Mouse (Mus musculus): ENCODE data around the gene Ift22. TPM values are rescaled to one million over a fixed set of nuclear protein-coding genes. Genes with fewer than 3 reads are reported as not detected.

Gene Ift22
- polyA plus RNA-seq, 1 experiment: 9.4 TPM

GRCm38 (mm10) chr5:136882788-136883439 lies 25.0 kb upstream of the Ift22 start, which contains the start of gene Col26a1:
Col26a1 (minus strand) TSS chr5:136883209.
- Histone ChIP-seq H3K4me1 (replicated peaks; ENCODE audit: control insufficient read depth, insufficient read depth, low read length) (no peaks in the 10 kb centered on the region), H3K27me3 (ENCODE audit: control insufficient read depth, insufficient read depth, low read length) (peaks cover 9% of the 10 kb centered on the region; the same call in 1 of the 2 replicates), H3K4me3 (ENCODE audit: control insufficient read depth, insufficient read depth, low read length) (no peak within 1 kb of the TSS), H3K36me3 (ENCODE audit: control insufficient read depth, insufficient read depth, low read length) (no peaks in the 10 kb centered on the region), H3K27ac (ENCODE audit: control insufficient read depth, insufficient read depth, low read length) (no peak within 1 kb of the TSS)
- TF ChIP-seq CTCF (IDR thresholded peaks at IDR 0.05; ENCODE audit: borderline replicate concordance, control insufficient read depth, extremely low read depth, insufficient read depth, low read length, poor library complexity): no peak
- TF ChIP-seq POLR2A (IDR thresholded peaks at IDR 0.05; ENCODE audit: control insufficient read depth, extremely low read depth, insufficient read depth, low read length, poor library complexity): no peak
- WGBS: 6% methylated on average over 44 of the region's 44 CpGs
- no peak for DNase-seq

DNA sequence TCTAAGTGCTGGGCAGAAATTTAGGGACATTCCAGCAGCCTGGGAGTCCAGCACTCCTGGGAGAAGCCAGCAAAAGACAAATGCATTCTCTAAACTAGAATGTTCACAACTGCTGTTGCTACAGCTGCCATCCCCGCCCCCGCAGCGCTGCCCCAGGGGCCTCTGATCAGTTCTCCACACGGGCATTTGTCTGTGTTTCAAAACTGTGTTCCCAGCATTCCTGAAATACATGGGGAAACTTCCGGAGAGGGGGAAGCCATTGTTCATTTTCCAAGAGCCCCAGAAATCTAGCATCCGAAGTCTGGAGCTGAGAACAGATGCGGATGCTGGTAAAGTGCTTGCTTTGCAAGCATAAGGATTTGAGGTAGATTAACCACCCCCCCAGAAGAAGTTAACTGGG lies 21.0 kb upstream of the Ift22 start:
- Histone ChIP-seq H3K4me3 (ENCODE audit: control insufficient read depth, insufficient read depth, low read length) (no peak overlapping the region), H3K36me3 (ENCODE audit: control insufficient read depth, insufficient read depth, low read length) (no peaks in the 10 kb centered on the region), H3K27ac (ENCODE audit: control insufficient read depth, insufficient read depth, low read length) (no peak overlapping the region), H3K4me1 (replicated peaks; ENCODE audit: control insufficient read depth, insufficient read depth, low read length) (no peaks in the 10 kb centered on the region), H3K27me3 (ENCODE audit: control insufficient read depth, insufficient read depth, low read length) (peaks cover 9% of the 10 kb centered on the region; the same call in 1 of the 2 replicates)
- WGBS: 72% methylated on average over 7 of the region's 7 CpGs
- DNase-seq: no peak
- TF ChIP-seq CTCF (IDR thresholded peaks at IDR 0.05; ENCODE audit: borderline replicate concordance, control insufficient read depth, extremely low read depth, insufficient read depth, low read length, poor library complexity): no peak
- no peak for TF ChIP-seq POLR2A (IDR thresholded peaks at IDR 0.05; ENCODE audit: control insufficient read depth, extremely low read depth, insufficient read depth, low read length, poor library complexity)

GRCm38 (mm10) chr5:136888539-136889355 lies 19.2 kb upstream of the Ift22 start:
- H3K4me3 ChIP-seq (ENCODE audit: control insufficient read depth, insufficient read depth, low read length): no peak overlapping the region
- DNase-seq: no peak
- TF ChIP-seq CTCF (IDR thresholded peaks at IDR 0.05; ENCODE audit: borderline replicate concordance, control insufficient read depth, extremely low read depth, insufficient read depth, low read length, poor library complexity): no peak
- no peak for TF ChIP-seq POLR2A (IDR thresholded peaks at IDR 0.05; ENCODE audit: control insufficient read depth, extremely low read depth, insufficient read depth, low read length, poor library complexity)
- no peaks in the 10 kb centered on the region; the same call in 1 of the 2 replicates for H3K27me3 ChIP-seq (ENCODE audit: control insufficient read depth, insufficient read depth, low read length)
- H3K27ac ChIP-seq (ENCODE audit: control insufficient read depth, insufficient read depth, low read length): no peak overlapping the region
- no peaks in the 10 kb centered on the region for H3K36me3 ChIP-seq (ENCODE audit: control insufficient read depth, insufficient read depth, low read length)
- no peaks in the 10 kb centered on the region for H3K4me1 ChIP-seq (replicated peaks; ENCODE audit: control insufficient read depth, insufficient read depth, low read length)
- WGBS: 73% methylated on average over 19 of the region's 19 CpGs

DNA sequence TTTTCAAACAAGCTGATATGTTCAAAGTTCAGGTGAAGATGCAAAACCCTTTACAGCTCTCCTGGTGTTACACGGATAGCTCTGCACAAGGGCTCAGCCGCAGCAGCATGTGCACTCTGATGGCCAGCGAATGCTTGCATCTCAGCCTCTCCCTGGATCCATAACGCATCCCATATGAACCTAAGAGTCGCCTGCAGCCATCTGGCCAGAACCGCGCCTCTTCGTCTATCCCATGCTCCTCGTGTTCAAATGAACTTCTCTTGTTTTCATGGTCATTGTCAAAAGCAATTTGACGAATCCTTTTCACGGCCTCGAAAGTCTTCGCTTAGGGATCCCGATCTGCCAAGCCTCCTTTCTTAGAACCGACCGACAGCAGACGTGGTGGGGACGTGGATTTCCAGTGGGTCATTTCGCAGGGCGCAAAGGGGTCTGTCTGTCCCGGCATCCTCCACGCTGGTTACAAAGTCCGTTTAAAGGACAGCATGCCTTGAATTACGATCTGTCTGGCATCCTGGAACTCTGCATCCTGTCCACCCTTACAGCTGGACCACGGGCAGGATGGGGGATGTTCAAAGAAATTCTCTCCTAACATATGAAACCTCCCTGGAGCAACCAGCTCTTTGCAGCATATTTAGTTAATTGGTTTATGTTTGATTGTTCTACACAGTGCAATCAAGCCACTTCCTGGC lies 13.0 kb upstream of the Ift22 start:
- WGBS: 69% methylated on average over 25 of the region's 25 CpGs
- no peaks in the 10 kb centered on the region for H3K36me3 ChIP-seq (ENCODE audit: control insufficient read depth, insufficient read depth, low read length)
- H3K4me1 ChIP-seq (replicated peaks; ENCODE audit: control insufficient read depth, insufficient read depth, low read length): no peaks in the 10 kb centered on the region
- no peak overlapping the region for H3K27ac ChIP-seq (ENCODE audit: control insufficient read depth, insufficient read depth, low read length)
- TF ChIP-seq CTCF (IDR thresholded peaks at IDR 0.05; ENCODE audit: borderline replicate concordance, control insufficient read depth, extremely low read depth, insufficient read depth, low read length, poor library complexity): no peak
- TF ChIP-seq POLR2A (IDR thresholded peaks at IDR 0.05; ENCODE audit: control insufficient read depth, extremely low read depth, insufficient read depth, low read length, poor library complexity): no peak
- no peak overlapping the region for H3K4me3 ChIP-seq (ENCODE audit: control insufficient read depth, insufficient read depth, low read length)
- no peak for DNase-seq
- no peaks in the 10 kb centered on the region for H3K27me3 ChIP-seq (ENCODE audit: control insufficient read depth, insufficient read depth, low read length)

DNA sequence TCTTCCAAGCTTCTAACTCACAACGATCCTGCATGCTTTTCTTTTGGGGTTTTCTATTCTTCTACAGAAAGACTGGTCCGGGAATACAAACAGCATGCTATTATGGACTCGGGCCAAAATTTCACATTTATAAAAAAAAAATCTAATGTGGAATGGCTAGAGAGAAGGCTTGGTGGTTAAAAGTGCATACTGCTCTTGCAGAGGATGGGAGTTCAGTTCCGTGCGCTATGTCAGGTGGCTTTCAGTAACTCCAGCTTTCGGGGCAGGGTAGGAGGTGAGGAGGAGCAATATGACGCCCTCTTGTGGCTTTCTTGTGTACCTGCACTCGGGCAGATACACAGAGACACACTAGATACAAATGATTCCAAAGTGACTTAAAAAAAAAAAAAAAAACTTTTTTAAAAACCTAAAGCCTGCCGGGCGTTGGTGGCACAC lies 12.4 kb upstream of the Ift22 start:
- DNase-seq: no peak
- WGBS: 56% methylated on average over 10 of the region's 10 CpGs
- H3K27ac ChIP-seq (ENCODE audit: control insufficient read depth, insufficient read depth, low read length): no peak overlapping the region
- H3K27me3 ChIP-seq (ENCODE audit: control insufficient read depth, insufficient read depth, low read length): no peaks in the 10 kb centered on the region
- TF ChIP-seq CTCF (IDR thresholded peaks at IDR 0.05; ENCODE audit: borderline replicate concordance, control insufficient read depth, extremely low read depth, insufficient read depth, low read length, poor library complexity): no peak
- TF ChIP-seq POLR2A (IDR thresholded peaks at IDR 0.05; ENCODE audit: control insufficient read depth, extremely low read depth, insufficient read depth, low read length, poor library complexity): no peak
- H3K4me1 ChIP-seq (replicated peaks; ENCODE audit: control insufficient read depth, insufficient read depth, low read length): no peaks in the 10 kb centered on the region
- H3K36me3 ChIP-seq (ENCODE audit: control insufficient read depth, insufficient read depth, low read length): no peaks in the 10 kb centered on the region
- H3K4me3 ChIP-seq (ENCODE audit: control insufficient read depth, insufficient read depth, low read length): no peak overlapping the region

GRCm38 (mm10) chr5:136904621-136905020 lies 3.3 kb upstream of the Ift22 start:
- TF ChIP-seq POLR2A (IDR thresholded peaks at IDR 0.05; ENCODE audit: control insufficient read depth, extremely low read depth, insufficient read depth, low read length, poor library complexity) (no peak), CTCF (IDR thresholded peaks at IDR 0.05; ENCODE audit: borderline replicate concordance, control insufficient read depth, extremely low read depth, insufficient read depth, low read length, poor library complexity) (no peak)
- 73% methylated on average over 3 of the region's 3 CpGs for WGBS
- Histone ChIP-seq H3K27me3 (ENCODE audit: control insufficient read depth, insufficient read depth, low read length) (no peaks in the 10 kb centered on the region), H3K4me3 (ENCODE audit: control insufficient read depth, insufficient read depth, low read length) (no peak overlapping the region), H3K36me3 (ENCODE audit: control insufficient read depth, insufficient read depth, low read length) (no peaks in the 10 kb centered on the region), H3K27ac (ENCODE audit: control insufficient read depth, insufficient read depth, low read length) (no peak overlapping the region), H3K4me1 (replicated peaks; ENCODE audit: control insufficient read depth, insufficient read depth, low read length) (peaks cover 4% of the 10 kb centered on the region)
- DNase-seq: no peak
